Mouse (Mus musculus) intestine, postnatal 0 days (tissue): ENCODE measurements at regions not wholly inside any gene's neighbourhood (a gene's known extent, or its start where the extent isn't known, plus 50 kb on each side); places are given as distances from the start of the nearest gene placed in this dataset.
A peak's percentile ranks its signal among the peaks of the same experiment; 100 is the strongest.

Source experiments
- ATAC-seq: fragments of 200-750 bp; cut with Nextera tagmentation; 2 replicates; pipeline ENCODE4 v1.8.0; 2017; ENCODE audit warnings: mild to moderate bottlenecking, moderate TSS enrichment, moderate library complexity
- H3K27ac ChIP-seq: fragments of 300-500 bp; sonication (generic); 2 replicates; pipeline ENCODE4 v1.5.1; 2014; ENCODE audit warnings: mild to moderate bottlenecking, low read depth, low read length, moderate library complexity
- H3K27me3 ChIP-seq: fragments of 300-500 bp; sonication (generic); replicated peaks from 2 replicates; pipeline ENCODE4 v1.6.1; 2014; ENCODE audit warnings: low read length, mixed read lengths; ENCODE audit not compliant: control insufficient read depth, insufficient read depth
- H3K36me3 ChIP-seq: fragments of 300-500 bp; sonication (generic); 2 replicates; pipeline ENCODE4 v1.6.1; 2014; ENCODE audit warnings: mild to moderate bottlenecking, moderate library complexity; ENCODE audit not compliant: control insufficient read depth, insufficient read depth
- H3K4me1 ChIP-seq: fragments of 300-500 bp; sonication (generic); replicated peaks from 2 replicates; pipeline ENCODE4 v1.6.1; 2014; ENCODE audit warnings: antibody characterized with exemption, low read length, mixed read lengths; ENCODE audit not compliant: control insufficient read depth, insufficient read depth
- H3K4me2 ChIP-seq: fragments of 300-500 bp; sonication (generic); replicated peaks from 2 replicates; pipeline ENCODE4 v1.6.1; 2014; ENCODE audit warnings: low read depth, mild to moderate bottlenecking, moderate library complexity
- H3K4me3 ChIP-seq: fragments of 300-500 bp; sonication (generic); 2 replicates; pipeline ENCODE4 v1.5.1; 2014; ENCODE audit warnings: low read depth, low read length
- H3K9ac ChIP-seq: fragments of 300-500 bp; sonication (generic); 2 replicates; pipeline ENCODE4 v1.6.1; 2014; ENCODE audit warnings: mild to moderate bottlenecking, low read depth, low read length
- H3K9me3 ChIP-seq: fragments of 300-500 bp; sonication (generic); 2 replicates; pipeline ENCODE4 v1.6.1; 2016; ENCODE audit warnings: mixed run types; ENCODE audit not compliant: control insufficient read depth
- CTCF ChIP-seq: sonication (generic); IDR thresholded peaks from 2 replicates; pipeline ENCODE4 v1.5.1; 2016; ENCODE audit warnings: low read depth, mild to moderate bottlenecking, control low read depth, antibody characterized with exemption, moderate library complexity
- WGBS: fragments of 180-500 bp; shearing (Covaris S2); extraction: QIAGEN DNeasy Blood & Tissue Kit; methylation state at CpG from one replicate; pipeline ENCODE4 v1.1.7; 2014; 5-methylcytosine and 5-hydroxymethylcytosine counted together

- H3K4me2 ChIP-seq: no peak overlapping the region
- ATAC-seq: no peak
- H3K4me1 ChIP-seq: no peaks in the 10 kb centered on the region
- H3K4me3 ChIP-seq: no peak overlapping the region
- H3K9me3 ChIP-seq: no peaks in the 10 kb centered on the region
- no peaks in the 10 kb centered on the region for H3K36me3 ChIP-seq
- H3K9ac ChIP-seq: no peak overlapping the region
- 55% methylated on average over 3 of the region's 3 CpGs for WGBS
- TF ChIP-seq CTCF: no peak
- H3K27me3 ChIP-seq: no peaks in the 10 kb centered on the region
- H3K27ac ChIP-seq: no peak overlapping the region
These were observed 257.5 kb downstream of the Tshz3 start for GRCm38 (mm10) chr7:36955376-36955775.

GRCm38 (mm10) chr7:36958255-36958654 lies 260.3 kb downstream of the Tshz3 start:
- no peak for TF ChIP-seq CTCF
- Histone ChIP-seq H3K4me1 (no peaks in the 10 kb centered on the region), H3K9me3 (no peaks in the 10 kb centered on the region), H3K9ac (no peak overlapping the region), H3K27ac (no peak overlapping the region), H3K4me3 (no peak overlapping the region), H3K27me3 (no peaks in the 10 kb centered on the region), H3K4me2 (no peak overlapping the region), H3K36me3 (no peaks in the 10 kb centered on the region)
- WGBS: 71% methylated on average over 8 of the region's 8 CpGs
- ATAC-seq: no peak

- H3K9ac ChIP-seq: no peak overlapping the region
- H3K4me3 ChIP-seq: no peak overlapping the region
- no peaks in the 10 kb centered on the region for H3K9me3 ChIP-seq
- H3K27ac ChIP-seq: no peak overlapping the region
- H3K4me1 ChIP-seq: no peaks in the 10 kb centered on the region
- WGBS: 52% methylated on average over 7 of the region's 7 CpGs
- no peaks in the 10 kb centered on the region for H3K36me3 ChIP-seq
- no peak for ATAC-seq
- TF ChIP-seq CTCF: no peak
- no peaks in the 10 kb centered on the region for H3K27me3 ChIP-seq
- no peak overlapping the region for H3K4me2 ChIP-seq
These were observed 273.9 kb downstream of the Tshz3 start for GRCm38 (mm10) chr7:36971772-36972171.

GRCm38 (mm10) chr7:36973654-36974320 lies 275.9 kb downstream of the Tshz3 start:
- H3K4me1 ChIP-seq: no peaks in the 10 kb centered on the region
- WGBS: 47% methylated on average over 10 of the region's 10 CpGs
- H3K27me3 ChIP-seq: no peaks in the 10 kb centered on the region
- no peak for TF ChIP-seq CTCF
- H3K9me3 ChIP-seq: no peaks in the 10 kb centered on the region
- no peaks in the 10 kb centered on the region for H3K36me3 ChIP-seq
- H3K27ac ChIP-seq: no peak overlapping the region
- no peak for ATAC-seq
- H3K4me2 ChIP-seq: no peak overlapping the region
- H3K4me3 ChIP-seq: no peak overlapping the region
- H3K9ac ChIP-seq: no peak overlapping the region

GRCm38 (mm10) chr7:36974573-36974972 lies 276.7 kb downstream of the Tshz3 start:
- no peak overlapping the region for H3K27ac ChIP-seq
- no peak overlapping the region for H3K4me2 ChIP-seq
- peak; percentile 57 for TF ChIP-seq CTCF
- no peaks in the 10 kb centered on the region for H3K36me3 ChIP-seq
- ATAC-seq: no peak
- no peak overlapping the region for H3K4me3 ChIP-seq
- no peaks in the 10 kb centered on the region for H3K9me3 ChIP-seq
- H3K4me1 ChIP-seq: no peaks in the 10 kb centered on the region
- WGBS: 30% methylated on average over 4 of the region's 4 CpGs
- H3K27me3 ChIP-seq: no peaks in the 10 kb centered on the region
- H3K9ac ChIP-seq: no peak overlapping the region

GRCm38 (mm10) chr7:36975475-36975874 lies 277.6 kb downstream of the Tshz3 start:
- no peak overlapping the region for H3K27ac ChIP-seq
- no peak for ATAC-seq
- no peaks in the 10 kb centered on the region for H3K36me3 ChIP-seq
- TF ChIP-seq CTCF: peak; percentile 64
- H3K4me1 ChIP-seq: no peaks in the 10 kb centered on the region
- H3K27me3 ChIP-seq: no peaks in the 10 kb centered on the region
- WGBS: 16% methylated on average over 5 of the region's 5 CpGs
- no peak overlapping the region for H3K4me2 ChIP-seq
- H3K4me3 ChIP-seq: no peak overlapping the region
- no peak overlapping the region for H3K9ac ChIP-seq
- H3K9me3 ChIP-seq: no peaks in the 10 kb centered on the region

GRCm38 (mm10) chr7:36977819-36978218 lies 279.9 kb downstream of the Tshz3 start:
- Histone ChIP-seq H3K27me3 (no peaks in the 10 kb centered on the region), H3K27ac (no peak overlapping the region), H3K36me3 (no peaks in the 10 kb centered on the region), H3K9me3 (no peaks in the 10 kb centered on the region), H3K4me2 (no peak overlapping the region), H3K4me3 (no peak overlapping the region), H3K9ac (no peak overlapping the region), H3K4me1 (no peaks in the 10 kb centered on the region)
- TF ChIP-seq CTCF: no peak
- WGBS: 66% methylated on average over 12 of the region's 12 CpGs
- no peak for ATAC-seq
